Mouse (Mus musculus) adrenal gland, adult 18-20 months (tissue): ENCODE data around the gene Nfs1. TPM values are rescaled to one million over a fixed set of nuclear protein-coding genes. Genes with fewer than 3 reads are reported as not detected.
"Not testable (repeated sequence)": the region's sequence is repeated elsewhere in the genome, so short reads cannot be mapped to it uniquely, and the experiment has no call there.

Experiments used
- DNase-seq, 2 experiments: peaks; one replicate each; pipeline ENCODE4 v3.0.0; 2021 to 2022; ENCODE audit warnings: low spot score in 2 of 2
- total RNA-seq, 2 experiments: library from RNA; stranded (reverse); gene quantifications; 1 replicate in 1 of 2; 2 replicates in 1 of 2; pipeline ENCODE4 v1.2.3; 2021

Gene Nfs1
- total RNA-seq, 2 experiments from 2014 or later: 80.4 to 90.4 TPM

DNA sequence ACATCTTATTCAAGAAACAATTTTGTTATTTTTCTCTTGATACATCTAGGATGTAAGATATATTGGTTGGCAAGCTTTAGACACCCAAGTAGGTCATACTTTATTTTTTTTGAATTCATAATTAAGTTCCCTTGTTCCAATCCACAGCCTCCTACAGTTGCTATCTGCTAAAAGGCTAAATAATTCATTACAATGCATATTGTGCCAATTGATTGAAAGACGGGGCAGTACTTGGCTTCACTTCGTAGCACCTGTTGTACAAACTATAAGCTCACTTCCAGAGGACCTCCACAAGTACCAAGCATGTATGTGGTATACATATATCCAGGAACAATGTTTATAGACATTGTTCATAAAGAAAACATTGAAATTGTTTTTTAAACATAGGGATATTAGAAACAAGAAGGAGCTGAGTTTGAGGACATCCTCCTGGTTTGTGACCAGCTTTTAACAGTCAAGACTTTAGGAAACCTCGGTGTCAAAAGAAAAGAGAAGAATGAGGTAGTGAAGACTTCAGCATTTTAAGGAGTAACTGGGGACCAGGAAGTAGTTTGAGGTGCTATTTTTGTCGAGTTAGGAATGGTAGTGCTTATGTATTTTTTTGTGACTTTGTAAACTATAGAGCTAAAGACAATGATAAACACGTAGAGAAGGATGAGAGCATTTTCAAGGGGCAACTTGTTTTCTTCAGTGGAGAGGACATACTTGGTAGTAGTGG is 2.4 kb upstream of the Nfs1 start:
- DNase-seq: no peak

DNA sequence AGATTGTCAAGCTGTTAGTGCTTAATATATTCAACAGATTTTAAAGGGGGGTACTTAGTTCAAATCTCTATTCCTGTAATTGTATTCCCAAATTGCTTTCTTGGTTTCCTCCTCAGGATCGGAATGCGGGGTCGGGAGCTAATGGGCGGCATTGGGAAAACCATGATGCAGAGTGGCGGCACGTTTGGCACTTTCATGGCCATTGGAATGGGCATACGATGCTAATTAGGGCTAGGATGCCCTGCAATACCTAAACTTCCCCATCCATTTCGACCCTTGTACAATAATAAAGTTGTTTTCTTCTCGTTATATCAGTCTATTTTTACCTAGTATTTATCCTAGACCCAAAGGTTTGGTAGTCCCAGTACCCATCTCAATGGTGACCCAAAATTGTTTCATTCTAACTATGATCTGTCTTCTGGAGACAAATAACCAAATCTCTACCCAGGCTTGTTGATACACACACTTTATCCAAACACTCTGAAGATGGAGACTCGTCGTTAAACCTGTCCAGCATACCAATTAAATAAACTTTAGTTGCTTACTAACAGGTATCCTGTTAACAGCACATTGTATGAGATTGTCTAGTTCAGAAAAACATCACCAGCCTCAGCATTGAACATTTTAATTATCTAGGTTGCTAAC is 1.6 kb upstream of the Nfs1 start:
- DNase-seq: no peak

DNA sequence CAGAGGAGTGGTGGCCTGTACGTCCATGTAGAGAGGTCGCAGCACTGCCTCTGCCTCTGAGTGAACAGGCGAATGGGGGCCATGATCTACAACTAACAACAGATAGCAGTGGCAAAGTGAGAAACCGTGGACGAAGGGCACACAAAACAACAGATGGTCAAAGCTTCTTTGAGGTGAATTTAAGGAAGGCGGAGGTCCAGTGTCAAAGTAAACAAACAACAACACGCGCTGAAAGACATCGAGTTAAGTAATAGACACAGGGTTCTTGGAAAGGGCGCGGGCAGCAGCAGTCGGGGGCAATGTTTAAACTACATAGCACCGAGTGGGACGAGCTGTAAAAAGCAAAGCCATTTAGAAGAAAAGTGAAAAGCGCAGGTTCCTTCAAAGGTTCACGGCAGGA is 619 bp downstream of the Nfs1 start:
- DNase-seq: no peak

DNA sequence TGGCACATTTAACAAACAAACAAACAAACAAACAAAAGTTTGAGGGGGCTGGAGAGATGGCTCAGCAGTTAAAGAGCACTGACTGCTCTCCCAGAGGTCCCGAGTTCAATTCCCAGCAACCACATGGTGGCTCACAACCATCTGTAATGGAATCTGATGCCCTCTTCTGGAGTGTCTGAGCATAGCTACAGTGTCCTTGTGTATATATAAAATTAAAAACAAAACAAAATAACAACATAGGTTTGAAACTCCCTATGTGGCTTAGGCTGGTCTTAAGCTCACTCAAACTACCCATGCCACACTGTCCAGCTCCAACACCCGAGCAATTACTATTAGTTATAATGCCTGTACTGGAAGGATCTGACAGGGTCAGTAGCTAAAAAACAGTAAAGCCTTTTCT is 1.2 kb downstream of the Nfs1 start:
- DNase-seq: no peak

DNA sequence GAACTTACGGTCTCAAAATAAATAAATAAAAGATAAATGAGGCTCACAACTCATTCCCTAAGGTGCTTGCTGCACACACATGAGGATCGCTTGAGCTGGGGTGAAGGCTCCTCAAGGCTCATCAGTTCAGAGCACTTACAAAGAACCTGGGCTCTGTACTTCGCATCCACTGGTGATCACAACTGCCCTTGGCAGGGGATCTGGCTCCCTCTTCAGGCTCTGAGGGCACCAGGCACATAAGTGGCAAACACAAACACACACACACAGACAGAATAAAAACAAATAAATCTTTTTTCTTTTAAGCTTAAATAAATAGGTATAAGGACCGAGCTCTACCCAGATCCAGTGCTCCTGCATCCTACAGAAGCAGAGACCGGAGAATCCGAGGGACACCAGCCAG is 8.3 kb downstream of the Nfs1 start:
- no peak for DNase-seq

- no peak for DNase-seq
Measured at GRCm38 (mm10) chr2:156134161-156134560, 9.8 kb downstream of the Nfs1 start.

DNA sequence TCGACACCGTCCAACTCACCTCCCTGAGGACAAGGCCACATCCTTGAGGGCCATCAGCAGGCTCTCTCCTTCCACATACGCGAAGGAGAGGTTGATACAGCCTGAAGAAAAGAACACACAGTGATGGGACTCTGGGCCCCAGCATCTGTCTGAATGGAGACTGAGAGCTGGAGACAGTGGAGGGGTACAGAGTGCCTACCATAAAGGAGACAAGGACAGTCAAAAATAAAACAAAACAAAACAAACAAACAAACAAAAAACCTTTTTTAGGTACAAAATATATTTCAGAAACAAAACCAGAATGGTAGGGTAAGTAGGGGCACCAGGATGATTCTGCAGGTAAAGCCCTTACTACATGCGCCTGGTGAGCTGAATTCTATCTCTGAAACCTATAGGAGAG is 17.0 kb downstream of the Nfs1 start, which contains the start of gene Gm28036:
TSS of gene Gm28036 (minus strand) at position 101 of the 400 bp plus-strand sequence.
- no peak for DNase-seq

- no peak for DNase-seq
Measured at GRCm38 (mm10) chr2:156123731-156124130, 20.3 kb downstream of the Nfs1 start.

DNA sequence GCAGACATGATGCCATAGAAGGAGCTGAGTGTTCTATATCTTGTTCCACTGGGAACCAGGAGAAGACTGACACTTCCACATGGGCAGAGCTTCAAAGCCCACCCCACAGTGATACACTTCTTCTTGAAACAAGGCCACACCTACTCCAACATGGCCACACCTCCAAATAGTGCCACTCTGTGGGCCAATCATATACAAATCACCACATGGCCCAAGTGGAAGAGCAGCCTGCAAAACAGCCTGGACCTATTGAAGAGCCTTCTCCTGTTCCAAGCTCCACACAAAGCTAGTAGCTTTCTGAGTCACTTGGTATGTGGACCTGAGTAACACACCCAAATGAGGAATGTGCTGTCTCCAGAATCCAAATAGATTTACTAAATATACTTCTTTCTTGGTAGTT is 24.4 kb downstream of the Nfs1 start:
- DNase-seq: no peak

GRCm38 (mm10) chr2:156112080-156112423 is 31.9 kb downstream of the Nfs1 start:
- DNase-seq: not testable (repeated sequence)

GRCm38 (mm10) chr2:156111358-156112079 is 32.5 kb downstream of the Nfs1 start, which contains the start of the genes Cpne1 and Rbm12:
TSS of gene Cpne1 (minus strand) at chr2:156111965.
TSS of gene Rbm12 (minus strand) at chr2:156111978.
- DNase-seq: peak; percentile 93 to 94

- peak in 1 of 2 experiments; percentile 14 for DNase-seq
Measured at GRCm38 (mm10) chr2:156110627-156111357, 33.2 kb downstream of the Nfs1 start.

- DNase-seq: no peak
Measured at GRCm38 (mm10) chr2:156091926-156092325, 52.1 kb downstream of the Nfs1 start.

GRCm38 (mm10) chr2:156089799-156090198 is 54.2 kb downstream of the Nfs1 start:
- no peak for DNase-seq

GRCm38 (mm10) chr2:156087391-156088110 is 56.4 kb downstream of the Nfs1 start:
- no peak for DNase-seq

DNA sequence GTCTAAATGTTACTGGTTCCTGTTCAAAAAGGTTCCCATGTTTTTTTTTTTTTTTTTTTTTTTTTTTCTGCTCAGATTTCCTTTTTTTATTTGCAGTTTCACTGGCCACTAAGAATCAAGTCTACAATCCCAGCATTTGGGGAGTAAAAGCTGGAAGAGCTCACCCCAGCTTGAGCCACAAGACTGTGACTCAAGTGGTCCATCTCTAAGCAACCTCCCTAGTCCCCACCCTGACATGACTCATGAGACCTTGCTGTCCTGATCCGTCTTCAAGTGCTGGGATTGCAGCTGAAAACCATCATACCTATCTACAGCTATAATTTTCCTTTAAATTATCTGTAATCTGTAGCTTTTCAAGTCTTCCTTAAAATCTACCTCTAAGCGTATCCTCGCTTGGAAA is 59.4 kb downstream of the Nfs1 start:
- no peak for DNase-seq

- DNase-seq: no peak
Measured at GRCm38 (mm10) chr2:156080391-156080790, 63.6 kb downstream of the Nfs1 start.

DNA sequence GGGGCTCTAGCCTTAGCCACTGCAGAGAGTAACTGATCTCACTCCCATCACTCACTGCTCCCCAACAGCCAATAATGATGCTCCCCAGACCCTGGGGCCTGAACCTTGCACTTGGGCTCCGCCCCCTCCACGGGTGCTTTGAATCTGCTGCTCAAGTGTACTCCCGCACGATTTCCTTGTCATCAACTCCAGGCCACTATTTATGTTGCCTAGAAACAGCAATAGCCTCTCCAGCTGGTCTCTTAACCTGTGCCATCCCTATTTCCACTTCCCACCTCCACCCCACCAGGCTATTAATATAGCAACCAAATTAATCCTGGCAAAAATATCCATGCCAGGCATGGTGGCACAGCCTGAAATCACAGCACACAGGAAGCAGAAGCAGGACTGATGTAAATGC is 64.3 kb downstream of the Nfs1 start:
- no peak for DNase-seq

DNA sequence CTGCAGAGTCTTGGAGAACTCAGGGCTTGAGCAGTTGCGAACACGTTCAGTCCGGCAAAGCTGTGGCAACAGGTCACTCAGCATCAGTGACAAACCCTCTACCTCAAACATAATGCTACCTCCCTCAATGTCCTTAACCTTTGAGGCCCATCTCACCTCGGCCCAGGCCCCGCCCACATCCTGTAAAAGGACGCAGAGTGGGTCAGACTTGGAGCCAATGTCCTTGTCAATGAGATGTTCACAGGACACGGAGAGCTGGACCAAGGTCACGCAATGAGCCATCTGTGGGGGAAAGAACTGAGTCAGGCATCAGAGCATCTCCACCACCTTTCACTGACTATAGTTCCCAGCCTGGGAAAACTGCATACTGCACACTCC is 64.8 kb downstream of the Nfs1 start:
- DNase-seq: peak; percentile 49 to 50

- DNase-seq: no peak
Measured at GRCm38 (mm10) chr2:156078421-156079182, 65.4 kb downstream of the Nfs1 start.
